Mouse (Mus musculus): ENCODE results near the gene Rfx4. TPM values are rescaled to one million over a fixed set of nuclear protein-coding genes. Genes with fewer than 3 reads are reported as not detected.

The Rfx4 gene
- polyA plus RNA-seq, 1 experiment: 27.9 TPM

DNA sequence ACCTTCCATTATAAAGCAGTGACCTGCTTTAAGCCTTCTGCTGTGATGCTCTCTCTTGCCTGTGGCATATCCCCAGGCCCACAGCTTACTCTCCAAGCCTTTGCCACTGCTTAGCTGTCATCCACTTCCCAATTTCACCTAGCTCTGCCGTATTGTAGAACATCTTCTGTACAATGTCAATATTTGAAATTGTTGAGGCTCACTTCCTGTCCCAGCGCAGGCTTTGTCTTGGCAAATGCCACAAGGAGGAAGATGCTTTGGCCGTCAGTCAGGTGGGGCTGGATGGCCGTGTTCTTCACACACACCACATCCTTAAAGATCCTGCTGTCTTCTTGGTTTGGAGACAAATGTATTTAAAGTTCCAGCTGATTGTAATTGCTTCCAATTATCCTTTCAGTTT lies 29.5 kb downstream of the Rfx4 start:
- TF ChIP-seq CTCF (IDR thresholded peaks at IDR 0.05; ENCODE audit: borderline replicate concordance, extremely low read depth, insufficient read depth, insufficient read length) (no peak), POLR2A (IDR thresholded peaks at IDR 0.05; ENCODE audit: borderline replicate concordance, extremely low read depth, insufficient read depth, insufficient read length, poor library complexity, severe bottlenecking) (no peak)
- no peak for DNase-seq (ENCODE audit: low read depth)

DNA sequence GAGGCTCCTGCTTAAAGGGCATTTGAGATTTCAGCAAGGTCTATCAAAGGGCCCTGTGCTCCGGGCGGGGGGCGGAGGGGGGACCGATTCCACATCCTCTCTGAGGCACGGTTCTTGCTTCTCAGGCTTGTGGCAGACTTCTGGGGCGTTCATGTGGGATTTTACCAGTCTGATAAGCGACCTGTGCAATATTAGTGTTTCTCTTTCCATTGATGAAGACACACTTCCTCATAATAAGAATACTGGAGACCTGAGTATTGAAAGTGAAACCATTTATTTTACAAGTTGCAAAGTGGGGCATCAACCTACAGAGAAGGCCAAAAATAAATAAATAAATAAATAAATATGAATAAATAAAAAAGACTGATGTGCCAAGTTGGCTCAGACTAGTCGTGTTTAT lies 34.5 kb downstream of the Rfx4 start:
- DNase-seq (ENCODE audit: low read depth): no peak
- TF ChIP-seq POLR2A (IDR thresholded peaks at IDR 0.05; ENCODE audit: borderline replicate concordance, extremely low read depth, insufficient read depth, insufficient read length, poor library complexity, severe bottlenecking): no peak
- TF ChIP-seq CTCF (IDR thresholded peaks at IDR 0.05; ENCODE audit: borderline replicate concordance, extremely low read depth, insufficient read depth, insufficient read length): no peak

DNA sequence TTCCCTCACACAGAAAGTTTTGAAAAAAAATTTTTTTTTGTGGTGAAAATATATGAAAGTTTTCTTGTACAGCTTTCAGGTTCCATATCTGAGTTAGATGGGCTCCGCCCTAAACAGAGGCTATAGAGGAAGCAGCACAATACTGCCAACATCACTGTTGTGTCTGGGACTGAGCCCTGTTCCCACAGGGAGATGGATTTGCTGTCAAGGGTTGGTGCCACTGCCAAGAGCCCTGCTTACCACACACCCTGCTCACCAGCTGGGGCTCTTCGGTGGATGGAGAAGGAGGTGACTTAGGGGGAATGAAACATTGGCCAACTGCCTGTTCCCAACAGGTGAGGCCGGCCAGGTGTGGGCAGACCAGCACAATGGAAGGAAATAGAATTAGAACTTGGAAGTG lies 35.3 kb downstream of the Rfx4 start:
- TF ChIP-seq POLR2A (IDR thresholded peaks at IDR 0.05; ENCODE audit: borderline replicate concordance, extremely low read depth, insufficient read depth, insufficient read length, poor library complexity, severe bottlenecking): no peak
- no peak for TF ChIP-seq CTCF (IDR thresholded peaks at IDR 0.05; ENCODE audit: borderline replicate concordance, extremely low read depth, insufficient read depth, insufficient read length)
- no peak for DNase-seq (ENCODE audit: low read depth)

DNA sequence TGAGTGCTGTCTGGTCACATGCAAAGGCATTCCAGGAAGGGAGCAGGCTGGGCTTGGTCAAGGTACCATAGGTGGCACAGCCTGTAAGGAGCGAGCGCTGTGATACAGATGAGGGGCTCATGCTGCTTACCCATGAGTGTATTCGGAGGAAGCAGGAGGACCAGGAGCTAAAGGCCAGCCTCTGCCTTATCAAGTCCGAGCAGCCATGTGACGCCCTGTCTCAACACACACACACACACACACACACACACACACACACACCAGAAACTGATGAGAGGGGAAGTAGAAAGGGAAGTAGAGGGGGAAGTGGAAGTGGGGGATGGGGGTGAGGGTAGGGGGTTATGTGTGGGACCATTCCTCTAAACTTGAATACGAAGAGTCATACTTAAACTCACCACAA lies 45.7 kb downstream of the Rfx4 start:
- no peak for DNase-seq (ENCODE audit: low read depth)
- TF ChIP-seq POLR2A (IDR thresholded peaks at IDR 0.05; ENCODE audit: borderline replicate concordance, extremely low read depth, insufficient read depth, insufficient read length, poor library complexity, severe bottlenecking) (no peak), CTCF (IDR thresholded peaks at IDR 0.05; ENCODE audit: borderline replicate concordance, extremely low read depth, insufficient read depth, insufficient read length) (no peak)

DNA sequence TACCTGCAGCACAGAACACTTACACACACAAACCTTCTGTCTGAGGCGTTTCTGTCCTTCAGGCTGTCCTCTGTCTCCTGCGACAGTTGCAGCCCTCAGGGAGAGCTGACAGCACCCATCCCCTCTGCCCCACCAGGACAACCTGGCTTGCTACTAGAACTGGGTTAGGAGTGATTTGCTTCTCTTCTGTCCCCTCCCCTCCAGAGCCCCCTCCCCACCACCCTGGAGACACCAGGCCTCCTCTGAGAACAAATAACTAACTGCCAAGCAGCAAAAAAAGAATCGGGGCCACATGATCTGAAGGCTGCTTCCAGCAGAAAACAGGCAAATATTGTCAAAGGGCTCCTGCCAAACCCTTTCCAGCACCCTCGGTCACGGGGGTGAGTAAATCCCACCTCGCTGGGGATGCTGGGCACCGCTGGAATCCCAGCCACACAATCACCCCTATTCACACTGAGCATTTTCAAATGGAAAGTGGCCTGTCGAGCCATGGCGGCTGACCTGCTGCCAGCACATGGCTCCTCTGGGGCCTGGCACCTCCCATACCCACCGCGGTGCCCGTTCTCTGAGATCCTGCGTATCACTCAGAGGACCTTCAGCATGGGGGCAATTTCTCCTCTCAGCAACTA lies 47.5 kb downstream of the Rfx4 start:
- DNase-seq (ENCODE audit: low read depth): peak; percentile 68

DNA sequence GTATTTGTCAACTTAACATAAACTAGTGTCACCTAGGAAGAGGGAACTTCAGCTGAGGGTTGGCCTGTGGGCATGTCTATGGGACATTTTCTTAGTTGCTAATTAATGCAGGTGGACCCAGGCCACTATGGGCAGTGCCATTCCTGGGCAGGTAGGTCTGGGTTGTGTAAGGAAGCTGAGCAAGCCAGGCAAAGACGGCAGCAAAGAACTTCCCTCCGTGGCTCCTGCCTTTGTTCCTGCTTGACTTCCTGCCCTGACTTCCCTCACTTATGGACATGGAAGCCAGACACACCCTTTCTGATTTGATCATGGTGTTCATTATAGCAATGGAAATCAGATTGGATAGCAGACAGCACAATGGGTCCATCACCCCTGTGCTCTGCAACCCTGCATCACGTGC lies 49.7 kb downstream of the Rfx4 start:
- TF ChIP-seq CTCF (IDR thresholded peaks at IDR 0.05; ENCODE audit: borderline replicate concordance, extremely low read depth, insufficient read depth, insufficient read length) (no peak), POLR2A (IDR thresholded peaks at IDR 0.05; ENCODE audit: borderline replicate concordance, extremely low read depth, insufficient read depth, insufficient read length, poor library complexity, severe bottlenecking) (no peak)
- DNase-seq (ENCODE audit: low read depth): no peak

More for the DNA sequence above, 47.5 kb downstream of the Rfx4 start:
- no peak for TF ChIP-seq POLR2A (IDR thresholded peaks at IDR 0.05; ENCODE audit: borderline replicate concordance, extremely low read depth, insufficient read depth, insufficient read length, poor library complexity, severe bottlenecking)
- no peak for TF ChIP-seq CTCF (IDR thresholded peaks at IDR 0.05; ENCODE audit: borderline replicate concordance, extremely low read depth, insufficient read depth, insufficient read length)

DNA sequence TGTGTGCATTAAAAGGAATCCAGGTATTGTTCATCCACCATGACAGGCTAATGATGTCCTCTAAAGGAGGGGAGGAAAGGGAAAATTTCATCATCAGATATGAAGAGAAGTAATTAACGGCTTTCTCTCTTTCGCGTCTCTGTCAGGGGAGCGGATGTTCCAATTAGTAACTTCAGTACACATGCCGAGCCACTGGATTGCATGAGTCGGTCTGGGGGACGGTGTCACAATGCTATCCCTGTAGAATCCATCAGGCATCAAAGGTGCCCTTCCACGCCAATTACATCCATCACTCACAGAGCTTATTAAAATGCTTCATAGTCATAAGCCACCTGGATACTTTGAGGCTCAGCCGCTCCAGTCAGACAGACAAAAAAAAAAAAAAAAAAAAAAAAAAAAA lies 51.3 kb downstream of the Rfx4 start:
- no peak for TF ChIP-seq CTCF (IDR thresholded peaks at IDR 0.05; ENCODE audit: borderline replicate concordance, extremely low read depth, insufficient read depth, insufficient read length)
- TF ChIP-seq POLR2A (IDR thresholded peaks at IDR 0.05; ENCODE audit: borderline replicate concordance, extremely low read depth, insufficient read depth, insufficient read length, poor library complexity, severe bottlenecking): no peak
- DNase-seq (ENCODE audit: low read depth): peak; percentile 73

DNA sequence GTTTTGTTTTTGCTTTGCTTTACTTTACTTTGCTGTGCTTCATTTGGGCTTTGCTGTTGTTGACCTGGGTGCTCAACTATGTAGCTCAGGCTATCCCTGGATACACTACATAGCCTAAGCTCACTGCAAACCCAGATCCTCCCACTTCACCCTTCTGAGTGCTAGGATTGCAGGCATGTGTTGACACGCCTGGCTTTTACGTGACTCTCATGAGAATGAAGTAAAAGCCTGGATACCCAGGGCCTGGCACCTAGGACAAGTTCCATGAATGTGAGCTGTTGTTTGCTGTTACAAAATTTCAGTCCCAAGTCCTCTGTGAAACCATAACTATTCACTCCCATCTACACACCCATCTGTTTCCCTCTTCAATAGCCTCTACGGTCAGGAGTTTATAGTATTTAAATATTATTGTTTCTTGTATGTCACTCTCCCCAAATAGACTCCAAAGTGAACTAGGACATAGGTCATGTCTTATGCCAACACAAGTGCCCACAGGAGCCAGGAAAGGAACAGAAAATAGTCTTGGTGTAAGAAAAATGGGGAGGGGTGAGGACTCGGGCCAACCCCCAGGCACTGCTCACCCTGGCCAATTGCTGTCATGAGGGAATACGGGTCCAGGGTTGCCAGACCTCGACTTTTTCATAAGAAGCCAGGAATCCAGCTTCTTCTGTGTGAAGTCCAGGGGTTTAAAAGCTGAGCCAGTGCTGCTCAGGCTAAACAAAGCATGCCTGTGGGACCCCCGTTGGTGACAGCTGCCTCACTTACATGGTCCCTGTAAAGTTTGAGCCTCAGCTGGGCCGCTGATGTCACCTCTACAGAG lies 54.4 kb downstream of the Rfx4 start:
- no peak for TF ChIP-seq POLR2A (IDR thresholded peaks at IDR 0.05; ENCODE audit: borderline replicate concordance, extremely low read depth, insufficient read depth, insufficient read length, poor library complexity, severe bottlenecking)
- no peak for TF ChIP-seq CTCF (IDR thresholded peaks at IDR 0.05; ENCODE audit: borderline replicate concordance, extremely low read depth, insufficient read depth, insufficient read length)
- peak; percentile 27 for DNase-seq (ENCODE audit: low read depth)

DNA sequence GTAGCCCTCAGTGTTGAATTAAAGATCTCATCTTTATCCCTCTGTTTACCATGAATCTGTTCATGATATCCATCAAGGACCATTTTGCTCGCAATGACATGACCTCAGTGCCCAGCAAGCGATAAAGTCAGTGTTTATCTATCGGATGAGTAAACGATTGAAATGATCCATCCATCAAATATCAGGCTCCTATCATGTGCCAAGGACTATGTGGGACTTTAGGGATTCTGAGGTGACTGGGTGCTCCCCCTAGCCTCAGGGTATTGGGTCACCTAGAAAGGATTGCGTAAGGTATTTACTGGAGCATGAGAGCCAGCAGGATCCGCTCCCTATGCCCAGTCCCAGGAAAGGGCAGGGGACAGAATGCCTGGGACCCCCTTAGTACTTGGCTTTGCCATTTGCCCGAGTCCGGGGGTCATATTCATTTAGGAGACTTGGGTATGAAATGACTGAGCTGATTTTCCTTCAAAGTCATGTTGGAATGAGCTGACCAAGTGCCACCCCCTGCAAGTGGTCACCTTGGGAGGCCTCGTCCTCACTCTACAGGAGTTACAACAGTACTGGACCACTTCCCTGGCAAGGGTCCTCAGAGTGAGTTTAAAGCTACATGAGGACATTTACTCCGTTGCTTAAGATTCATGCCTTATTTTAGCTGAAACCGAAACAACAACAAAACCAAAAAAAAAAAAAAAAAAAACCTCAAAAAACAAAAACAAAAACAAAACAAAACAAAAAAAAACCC lies 55.5 kb downstream of the Rfx4 start:
- DNase-seq (ENCODE audit: low read depth): no peak

DNA sequence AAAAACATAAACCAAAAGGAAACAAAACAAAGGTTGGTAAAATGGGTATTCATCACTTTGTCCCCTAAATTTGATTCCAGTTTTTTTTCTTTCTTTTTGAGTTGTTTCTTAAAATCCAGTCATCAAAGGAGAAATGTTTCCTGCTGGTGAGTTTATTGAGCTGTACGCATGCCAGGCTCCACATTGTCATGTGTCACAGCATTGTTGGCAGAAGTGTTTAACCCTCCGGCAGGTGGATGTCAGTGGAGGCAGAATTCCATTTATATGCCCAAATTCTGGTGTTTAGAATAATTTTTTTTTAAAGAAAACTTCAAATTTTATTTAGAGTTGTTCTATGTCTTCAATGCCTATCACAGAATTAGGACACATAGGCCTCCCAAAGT lies 56.0 kb downstream of the Rfx4 start:
- TF ChIP-seq CTCF (IDR thresholded peaks at IDR 0.05; ENCODE audit: borderline replicate concordance, extremely low read depth, insufficient read depth, insufficient read length): no peak
- no peak for TF ChIP-seq POLR2A (IDR thresholded peaks at IDR 0.05; ENCODE audit: borderline replicate concordance, extremely low read depth, insufficient read depth, insufficient read length, poor library complexity, severe bottlenecking)
- DNase-seq (ENCODE audit: low read depth): no peak

More for the DNA sequence above, 55.5 kb downstream of the Rfx4 start:
- TF ChIP-seq POLR2A (IDR thresholded peaks at IDR 0.05; ENCODE audit: borderline replicate concordance, extremely low read depth, insufficient read depth, insufficient read length, poor library complexity, severe bottlenecking): no peak
- no peak for TF ChIP-seq CTCF (IDR thresholded peaks at IDR 0.05; ENCODE audit: borderline replicate concordance, extremely low read depth, insufficient read depth, insufficient read length)

DNA sequence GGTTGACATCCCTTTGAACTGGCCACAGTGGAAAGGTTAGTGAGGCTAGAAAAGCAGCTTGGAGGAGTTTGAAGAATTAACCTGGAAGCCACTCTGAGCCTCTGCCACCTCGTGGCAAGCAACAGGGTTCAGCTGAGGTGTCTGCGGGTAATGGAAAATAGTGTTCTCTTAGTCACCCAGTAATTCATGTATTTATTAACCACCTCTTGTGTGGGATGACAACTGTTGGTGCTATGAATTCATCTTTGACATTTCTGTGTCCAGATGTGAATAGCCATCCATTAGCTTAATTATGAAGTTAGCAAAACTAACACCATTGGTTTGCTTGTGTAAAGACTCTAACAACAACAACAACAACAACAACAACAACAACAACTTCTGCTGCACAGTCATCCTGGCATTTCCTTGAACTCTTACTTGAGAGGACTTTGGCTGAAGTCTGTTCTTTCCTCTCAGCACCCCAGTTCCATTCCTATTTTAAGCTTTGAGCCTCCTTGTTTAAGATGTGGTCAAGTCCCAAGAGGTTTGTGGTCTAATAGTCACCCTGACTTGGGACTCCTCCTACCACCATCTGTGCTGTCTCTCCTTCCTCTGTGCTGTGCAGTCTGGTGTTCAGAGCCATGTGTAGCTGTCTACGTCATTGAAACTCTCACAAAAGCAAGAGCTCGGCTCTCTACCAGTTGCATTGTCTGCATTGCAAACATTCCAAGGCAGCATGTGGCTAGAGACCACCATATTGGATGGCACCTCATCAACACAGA lies 60.0 kb downstream of the Rfx4 start:
- DNase-seq (ENCODE audit: low read depth): no peak
- TF ChIP-seq POLR2A (IDR thresholded peaks at IDR 0.05; ENCODE audit: borderline replicate concordance, extremely low read depth, insufficient read depth, insufficient read length, poor library complexity, severe bottlenecking): no peak
- TF ChIP-seq CTCF (IDR thresholded peaks at IDR 0.05; ENCODE audit: borderline replicate concordance, extremely low read depth, insufficient read depth, insufficient read length): no peak
